Mouse (Mus musculus) hindbrain, embryonic 16.5 days (tissue): ENCODE data around the gene Olfr1057. TPM values are rescaled to one million over a fixed set of nuclear protein-coding genes. Genes with fewer than 3 reads are reported as not detected.

Source experiments
- polyA plus RNA-seq: library from polyadenylated mRNA; unstranded; fragments of >200 nt; fragmentation: Nextera tagmentation; extraction: Ambion mirVana; gene quantifications from 2 replicates; pipeline ENCODE4 v1.2.1, GENCODE M21; 2015

Gene Olfr1057
- polyA plus RNA-seq, 1 experiment from 2014 or later: not detected

Other genes with a start within 250 kb of the Olfr1057 start
- gene Olfr1039, start 242.5 kb downstream of the Olfr1057 start, polyA plus RNA-seq: not detected in 2 replicates
- gene Olfr1040, start 231.7 kb downstream of the Olfr1057 start, polyA plus RNA-seq: not detected in 2 replicates
- gene Olfr1042, start 216.6 kb downstream of the Olfr1057 start, polyA plus RNA-seq: not detected in 2 replicates
- not detected in 2 replicates for gene Olfr1043, start 210.9 kb downstream of the Olfr1057 start, polyA plus RNA-seq
- not detected in 2 replicates for gene Olfr1044, start 200.6 kb downstream of the Olfr1057 start, polyA plus RNA-seq
- not detected in 2 replicates for gene Olfr52, start 192.7 kb downstream of the Olfr1057 start, polyA plus RNA-seq
- gene Olfr1045, start 175.4 kb downstream of the Olfr1057 start, polyA plus RNA-seq: not detected in 2 replicates
- not detected in 2 replicates for gene Olfr1046, start 159.1 kb downstream of the Olfr1057 start, polyA plus RNA-seq
- not detected in 2 replicates for gene Olfr1047, start 147.0 kb downstream of the Olfr1057 start, polyA plus RNA-seq
- gene Olfr1048, start 138.1 kb downstream of the Olfr1057 start, polyA plus RNA-seq: not detected in 2 replicates
- gene Olfr1049, start 120.1 kb downstream of the Olfr1057 start, polyA plus RNA-seq: not detected in 2 replicates
- gene Olfr1051, start 99.3 kb downstream of the Olfr1057 start, polyA plus RNA-seq: not detected in 2 replicates
- gene Olfr1052, start 85.9 kb downstream of the Olfr1057 start, polyA plus RNA-seq: not detected in 2 replicates
- not detected in 2 replicates for gene Olfr1053, start 63.1 kb downstream of the Olfr1057 start, polyA plus RNA-seq
- gene Olfr1054, start 43.0 kb downstream of the Olfr1057 start, polyA plus RNA-seq: not detected in 2 replicates
- not detected in 2 replicates for gene Olfr1055, start 28.1 kb downstream of the Olfr1057 start, polyA plus RNA-seq
- gene Olfr1056, start 15.9 kb downstream of the Olfr1057 start, polyA plus RNA-seq: not detected in 2 replicates
- gene Olfr1058, start 10.2 kb upstream of the Olfr1057 start, polyA plus RNA-seq: not detected in 2 replicates
- not detected in 2 replicates for gene Olfr1061, start 35.7 kb upstream of the Olfr1057 start, polyA plus RNA-seq
- gene Olfr1062, start 48.4 kb upstream of the Olfr1057 start, polyA plus RNA-seq: not detected in 2 replicates
- gene Olfr1065, start 72.2 kb upstream of the Olfr1057 start, polyA plus RNA-seq: not detected in 2 replicates
- not detected in 2 replicates for gene Olfr1066, start 77.9 kb upstream of the Olfr1057 start, polyA plus RNA-seq
- not detected in 2 replicates for gene Olfr228, start 109.0 kb upstream of the Olfr1057 start, polyA plus RNA-seq
- gene Olfr1076, start 130.1 kb upstream of the Olfr1057 start, polyA plus RNA-seq: not detected in 2 replicates
- not detected in 2 replicates for gene Olfr1079, start 164.1 kb upstream of the Olfr1057 start, polyA plus RNA-seq
- gene Olfr1080, start 179.8 kb upstream of the Olfr1057 start, polyA plus RNA-seq: not detected in 2 replicates
- gene Olfr1082, start 220.6 kb upstream of the Olfr1057 start, polyA plus RNA-seq: not detected in 2 replicates